Mouse (Mus musculus) granulocyte monocyte progenitor cell, adult 5-6 weeks (primary cell): Measurements from ENCODE around the gene Agpat3. TPM values are rescaled to one million over a fixed set of nuclear protein-coding genes. Genes with fewer than 3 reads are reported as not detected.
A peak's percentile ranks its signal among the peaks of the same experiment; 100 is the strongest.

Source experiments
- ATAC-seq: replicated peaks from 2 replicates; pipeline ENCODE4 v1.8.0; 2016; ENCODE audit warnings: mild to moderate bottlenecking, moderate TSS enrichment, inconsistent platforms; ENCODE audit not compliant: poor library complexity, severe bottlenecking
- total RNA-seq, 2 experiments: library from RNA; stranded (forward) in 1 of 2; stranded (reverse) in 1 of 2; fragments of 200-712, 200-1000 nt in 1 of 2; fragments of >200 nt in 1 of 2; fragmentation: Nextera tagmentation in 1 of 2; gene quantifications; 2 replicates each; pipeline ENCODE4 v1.2.3; 2014 to 2017

The Agpat3 gene
- total RNA-seq (2014; fragmentation: Nextera tagmentation) (0.19 and 0.39 TPM in 2 replicates), total RNA-seq (2017) (0.52 and 0.88 TPM in 2 replicates)

DNA sequence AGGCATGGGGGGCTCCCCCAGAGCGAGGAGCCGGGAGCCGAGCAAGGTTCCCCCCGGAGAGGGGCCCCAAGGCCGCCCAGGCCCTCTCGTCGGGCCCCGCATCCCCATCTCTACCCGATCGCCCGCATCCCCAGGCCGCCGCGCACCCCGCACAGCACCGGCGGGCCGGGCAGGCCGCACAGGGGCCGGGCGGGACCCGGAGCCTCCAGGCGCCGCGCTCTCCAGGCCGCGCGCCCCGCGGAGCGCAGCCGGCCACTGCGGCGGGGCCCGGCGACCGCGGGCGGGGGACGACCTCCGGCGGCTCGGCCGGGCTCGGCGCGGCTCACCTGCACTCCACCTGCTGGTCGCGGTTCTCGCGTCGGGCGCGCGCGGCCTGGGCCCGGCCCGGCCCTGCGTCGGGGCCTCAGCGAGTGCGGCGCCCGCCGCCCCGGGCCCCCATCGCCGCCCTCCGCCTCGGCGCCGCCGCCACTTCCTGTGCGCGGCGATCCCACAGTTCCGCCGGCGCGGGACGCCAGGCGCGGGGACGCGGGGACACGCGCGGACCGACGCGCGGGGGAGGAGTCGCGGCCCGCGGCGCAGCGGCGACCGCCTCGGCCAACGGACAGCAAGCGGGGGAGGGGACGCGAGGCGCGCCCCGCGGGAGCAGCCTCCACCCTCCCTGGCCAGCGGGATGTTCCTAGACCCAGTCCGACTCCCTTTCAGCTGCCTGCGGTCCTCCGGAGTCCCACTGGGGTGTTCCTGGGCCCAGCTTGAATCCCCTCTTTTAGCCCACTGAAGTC is at the start of gene Agpat3:
Gene Agpat3, minus strand, starts transcription at position 603 of the 779 bp plus-strand sequence.
- ATAC-seq: peak; percentile 18; the same call in 1 of the 2 replicates

DNA sequence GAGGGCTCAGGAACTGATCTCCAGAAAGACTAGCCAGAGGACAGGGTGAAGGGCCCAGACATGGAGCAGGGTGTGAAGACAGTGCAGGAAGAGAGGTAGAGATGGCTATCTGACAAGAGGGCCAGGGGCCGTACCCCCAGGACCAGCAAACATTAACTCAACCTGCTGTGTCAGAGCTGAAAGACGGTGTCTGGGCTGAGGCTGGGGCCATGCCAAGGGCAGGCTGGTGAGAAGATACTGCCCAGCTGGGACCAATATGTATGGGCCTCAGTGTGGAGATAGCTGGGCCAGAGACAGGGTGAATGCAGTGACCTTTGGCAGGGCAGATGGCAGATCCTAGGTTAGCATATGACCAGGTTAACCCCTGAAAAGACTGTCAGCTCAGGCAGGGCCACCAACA is 48.8 kb upstream of the Agpat3 start:
- ATAC-seq: no peak

DNA sequence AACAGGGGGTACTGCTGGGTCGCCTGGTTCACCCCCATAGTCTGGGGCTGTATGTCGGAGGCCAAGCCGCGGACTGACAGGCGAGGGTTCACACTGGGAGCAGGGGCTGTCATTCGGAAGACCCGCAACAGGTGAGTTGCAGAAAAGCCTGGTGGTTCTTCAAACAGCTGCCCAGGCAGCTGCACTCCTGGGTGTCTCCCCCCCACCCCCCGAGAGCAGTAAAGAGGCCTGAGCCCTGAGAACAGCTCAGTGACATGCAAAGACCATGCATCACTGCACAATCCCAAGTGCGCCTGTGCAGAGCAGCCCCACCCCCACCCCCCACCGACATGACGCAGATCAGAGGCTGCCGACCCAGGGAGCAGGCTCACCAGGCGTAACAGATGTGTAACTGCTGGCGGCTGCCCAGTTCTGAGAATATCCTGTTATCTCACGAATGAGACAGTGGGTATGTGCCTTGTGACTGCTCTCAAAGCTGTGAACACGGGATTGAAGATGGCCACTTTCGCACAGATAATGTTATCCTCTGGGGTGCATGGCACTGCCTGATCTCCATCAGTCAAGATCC is 46.9 kb upstream of the Agpat3 start:
- no peak for ATAC-seq

DNA sequence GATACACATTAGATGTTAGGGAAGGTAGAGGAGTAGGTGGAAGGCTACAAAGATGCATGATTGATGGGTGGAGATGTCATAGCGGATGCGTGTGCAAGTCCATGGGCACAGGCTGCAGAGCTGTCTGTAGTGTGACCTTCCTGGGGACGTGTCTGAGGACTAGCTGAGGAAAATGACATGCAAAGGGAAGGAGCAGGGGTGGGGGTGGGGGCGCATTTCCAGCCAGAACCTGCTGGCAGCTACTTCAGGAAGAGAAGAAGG is 44.3 kb upstream of the Agpat3 start:
- no peak for ATAC-seq

DNA sequence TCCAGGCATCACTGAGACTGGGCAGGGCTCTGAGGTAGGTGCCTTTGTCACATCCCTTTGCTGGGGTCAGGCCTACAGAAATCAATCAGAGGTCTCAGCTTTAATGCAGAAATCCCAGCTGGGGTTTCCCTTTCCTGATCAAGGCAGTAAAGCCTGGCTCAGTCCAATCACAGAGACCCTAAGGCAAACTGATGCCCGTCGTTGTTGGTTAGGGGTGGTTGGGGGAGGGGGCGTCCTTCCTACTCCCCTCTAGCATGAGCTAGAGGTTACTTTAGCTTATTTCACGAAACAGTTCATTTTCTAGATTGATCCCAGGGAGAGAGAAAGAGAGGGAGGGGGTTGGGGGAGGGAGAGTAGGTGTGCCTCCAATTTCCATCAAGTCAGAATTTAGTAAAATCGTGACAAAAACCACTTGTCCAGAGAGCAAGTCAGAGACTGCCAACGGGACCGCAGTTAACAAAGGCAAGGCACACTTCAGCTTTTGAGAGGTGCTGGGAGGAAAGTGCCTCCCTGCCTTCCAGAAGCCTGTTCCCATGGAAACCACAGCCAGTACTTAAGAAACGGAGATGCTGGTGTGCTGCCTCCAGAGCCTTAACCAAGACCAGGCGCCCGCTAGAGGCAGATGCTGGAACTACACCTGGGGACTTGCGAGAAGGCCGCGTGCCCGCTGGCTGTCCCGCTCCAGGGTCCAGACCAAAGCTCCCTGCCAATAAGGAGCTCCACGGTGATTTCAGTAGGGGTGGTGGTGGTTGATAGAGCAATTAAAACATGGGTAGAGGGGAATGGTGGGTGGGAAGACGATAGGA is 43.7 kb upstream of the Agpat3 start:
- peak; percentile 82 for ATAC-seq

DNA sequence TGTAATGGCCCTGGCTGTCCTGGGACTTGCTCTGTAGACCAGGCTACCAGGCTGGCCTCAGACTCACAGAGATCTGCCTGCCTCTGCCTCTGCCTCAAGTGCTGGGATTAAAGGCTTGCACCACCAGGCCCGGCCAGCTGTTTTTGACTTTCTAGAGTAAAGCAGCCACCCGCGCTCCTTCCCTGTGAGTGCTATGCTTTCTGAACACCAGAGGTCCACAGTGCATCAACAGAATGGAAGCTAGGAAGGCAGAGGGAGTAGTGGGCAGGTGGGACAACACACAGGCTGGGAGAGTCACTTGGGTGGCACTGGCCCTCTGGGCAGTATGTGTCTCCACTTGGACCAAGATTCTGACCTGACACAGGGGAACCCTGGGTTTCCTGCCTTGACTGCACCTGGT is 43.1 kb upstream of the Agpat3 start:
- no peak for ATAC-seq

DNA sequence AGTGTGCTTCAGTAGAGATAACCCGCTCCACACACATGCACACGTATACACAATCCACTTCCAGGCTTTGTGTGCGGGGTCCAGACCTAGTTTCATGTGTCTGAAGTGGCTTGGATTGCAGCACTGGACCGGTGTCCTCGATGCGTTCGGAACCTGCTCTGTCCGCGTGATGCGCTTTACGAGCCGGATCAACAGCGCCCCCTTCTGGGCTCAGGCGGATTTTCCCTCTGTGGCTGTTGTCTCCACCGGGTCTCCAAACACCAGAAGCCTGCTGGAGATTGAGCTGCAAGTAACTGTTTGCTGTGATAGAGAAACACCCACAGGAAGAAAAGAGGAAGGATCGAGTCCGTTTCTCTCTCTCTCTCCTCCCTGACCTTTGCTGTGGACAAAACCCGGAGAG is 39.8 kb upstream of the Agpat3 start:
- ATAC-seq: peak; percentile 68

DNA sequence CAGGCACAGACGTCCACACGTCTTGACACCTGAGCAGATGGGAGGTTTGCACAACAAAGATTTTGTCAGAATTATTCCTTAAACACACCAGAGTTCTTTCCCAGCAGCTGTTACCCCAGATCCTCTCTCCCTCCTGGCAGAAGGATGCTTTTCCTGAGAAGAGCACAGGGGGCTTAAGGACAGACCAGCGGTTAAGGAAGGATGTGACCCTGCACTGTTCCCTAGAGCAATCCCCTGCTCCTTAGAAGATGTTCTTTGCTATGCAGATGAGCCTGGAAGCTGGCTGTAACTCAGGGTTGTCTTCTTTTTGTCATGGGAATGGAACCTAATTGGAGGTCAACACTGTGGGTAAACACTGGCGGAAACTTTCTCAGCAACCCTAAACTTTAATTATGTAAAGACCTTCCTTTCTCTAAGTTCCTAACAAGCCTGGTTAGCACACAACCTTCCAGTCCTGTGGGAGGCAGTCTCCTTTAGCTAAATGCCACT is 38.7 kb upstream of the Agpat3 start:
- no peak for ATAC-seq

DNA sequence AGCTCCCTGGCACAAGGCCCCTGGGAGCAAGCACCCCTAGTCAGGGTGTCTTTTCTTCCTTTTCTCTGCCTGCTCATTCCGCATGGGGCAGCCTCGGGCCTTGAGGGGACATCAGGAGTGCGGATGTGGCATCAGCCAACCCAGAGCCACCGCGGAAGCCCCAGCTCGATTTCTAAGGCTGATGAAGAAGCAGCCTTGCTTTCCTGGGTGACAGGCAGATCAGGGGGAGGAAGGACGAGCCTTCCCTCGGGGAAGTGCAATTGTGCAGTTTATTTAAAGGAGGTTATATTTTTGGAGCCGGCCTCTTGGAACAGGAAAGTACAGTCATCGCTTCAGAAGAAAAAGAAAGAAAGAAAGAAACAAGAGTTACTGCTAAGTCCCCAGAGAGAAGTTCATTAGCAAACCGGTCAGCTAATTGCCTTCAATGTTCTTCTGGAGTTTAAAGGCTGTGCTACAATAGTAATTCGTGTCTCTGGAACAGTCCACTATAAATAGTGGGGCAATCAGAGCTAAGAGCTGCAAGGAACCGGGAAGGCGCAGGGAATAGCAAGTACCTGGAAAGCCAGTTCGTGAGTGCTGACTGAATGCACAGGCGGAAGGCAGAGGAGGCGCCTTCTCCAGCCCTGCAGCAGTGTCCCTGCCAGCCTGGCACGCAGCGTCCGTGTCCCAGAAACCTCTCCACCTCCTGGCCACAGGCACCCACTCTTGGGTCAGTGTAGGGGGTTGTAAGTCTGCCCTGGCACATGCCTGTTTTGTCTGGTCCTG is 36.1 kb upstream of the Agpat3 start:
- no peak for ATAC-seq

DNA sequence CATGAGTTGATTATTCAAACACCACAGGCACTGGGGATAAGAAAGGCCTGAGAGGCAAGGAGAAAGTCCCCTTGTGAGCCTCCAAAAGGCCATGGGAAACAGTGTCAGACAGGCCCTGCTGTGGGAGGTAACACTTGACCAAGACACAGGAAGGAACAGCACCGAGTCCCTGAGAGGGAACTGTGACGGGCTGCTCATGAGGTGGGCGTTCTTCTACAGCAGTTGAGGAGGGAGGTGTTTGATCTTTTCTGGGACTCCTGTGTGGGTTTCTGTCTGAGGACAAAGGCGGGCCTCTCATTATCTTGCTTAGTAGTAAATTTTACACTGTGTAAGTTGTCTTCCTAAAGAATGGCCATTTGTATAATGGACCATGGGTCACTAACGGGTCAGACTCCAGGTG is 33.2 kb upstream of the Agpat3 start:
- no peak for ATAC-seq

DNA sequence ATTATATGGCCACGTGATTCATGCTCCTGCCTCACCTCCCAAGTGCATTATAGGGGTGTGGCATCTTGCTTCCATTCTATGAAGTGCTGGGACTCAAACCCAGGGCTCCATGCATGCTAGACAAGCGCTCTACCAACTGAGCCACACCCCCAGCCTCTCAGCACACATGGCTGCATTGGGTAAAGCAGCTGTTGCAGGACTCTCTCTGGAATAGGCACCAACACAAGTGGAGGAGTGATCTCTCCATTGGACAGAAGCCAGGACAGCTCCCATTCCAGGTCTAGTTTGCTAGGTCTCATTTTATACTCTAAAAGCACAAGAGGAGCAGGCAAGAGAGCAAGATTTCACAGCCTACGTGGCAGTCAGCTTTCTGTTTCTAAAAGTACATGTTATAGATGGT is 31.3 kb upstream of the Agpat3 start:
- no peak for ATAC-seq

DNA sequence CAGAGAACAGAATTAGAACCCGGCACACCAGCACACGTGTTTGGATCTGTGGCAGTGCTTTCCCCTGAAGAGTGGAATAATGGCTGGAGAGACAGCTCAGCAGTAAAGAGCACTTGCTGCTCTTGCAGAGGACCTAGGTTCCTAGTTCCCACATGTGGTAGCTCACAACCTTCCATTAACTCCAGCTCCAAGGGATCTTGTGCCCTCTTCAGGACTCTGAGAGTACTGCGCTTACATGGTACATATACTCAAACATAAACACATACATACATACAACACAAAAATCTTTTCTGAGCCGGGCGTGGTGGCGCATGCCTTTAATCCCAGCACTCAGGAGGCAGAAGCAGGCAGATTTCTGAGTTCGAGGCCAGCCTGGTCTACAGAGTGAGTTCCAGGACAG is 26.2 kb upstream of the Agpat3 start:
- ATAC-seq: no peak

DNA sequence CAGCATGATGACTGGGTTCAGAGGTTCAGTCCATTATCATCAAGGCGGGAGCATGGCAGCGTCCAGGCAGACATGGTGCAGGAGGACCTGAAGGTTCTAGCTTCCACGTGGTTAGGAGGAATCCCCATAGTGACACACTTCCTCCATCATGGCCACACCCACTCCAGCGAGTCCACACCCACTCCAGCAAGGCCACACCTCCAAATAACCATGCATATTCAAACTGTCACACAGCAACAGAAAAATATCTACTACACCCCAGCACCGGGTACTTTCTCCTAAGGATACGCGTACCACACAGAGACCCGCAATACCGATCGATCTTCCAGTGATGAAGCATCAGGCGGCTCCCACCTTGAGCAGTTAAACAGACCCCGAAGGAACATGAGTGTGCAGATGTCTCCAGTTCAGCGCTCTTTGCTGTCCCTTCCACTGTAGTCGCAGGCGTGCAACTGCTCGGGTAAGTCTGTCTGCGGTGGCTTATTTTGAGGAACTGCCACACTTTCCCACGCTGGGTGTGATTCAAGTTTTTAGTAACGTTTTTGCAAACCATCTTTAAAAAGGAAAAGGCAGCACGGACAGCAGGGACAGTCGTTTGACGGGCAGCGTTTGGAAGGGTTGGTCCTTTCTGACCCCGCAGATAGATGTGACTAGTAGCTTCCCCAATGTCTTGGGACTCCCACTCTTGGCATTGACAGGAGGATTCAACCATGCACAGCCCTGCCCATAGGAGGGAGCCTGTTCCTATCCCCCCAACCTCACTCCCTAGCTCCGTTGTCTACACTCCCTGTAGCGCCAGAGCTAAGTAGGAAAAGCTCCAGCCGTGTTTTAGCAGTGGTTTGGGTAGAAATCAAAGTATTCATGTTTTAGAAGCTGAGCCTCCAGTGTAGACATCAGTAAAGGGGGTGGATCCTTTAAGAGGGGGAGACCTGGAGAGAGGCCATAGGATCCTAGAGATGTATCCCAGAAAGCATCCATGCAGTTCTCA is 20.7 kb upstream of the Agpat3 start:
- peak; percentile 91 for ATAC-seq

DNA sequence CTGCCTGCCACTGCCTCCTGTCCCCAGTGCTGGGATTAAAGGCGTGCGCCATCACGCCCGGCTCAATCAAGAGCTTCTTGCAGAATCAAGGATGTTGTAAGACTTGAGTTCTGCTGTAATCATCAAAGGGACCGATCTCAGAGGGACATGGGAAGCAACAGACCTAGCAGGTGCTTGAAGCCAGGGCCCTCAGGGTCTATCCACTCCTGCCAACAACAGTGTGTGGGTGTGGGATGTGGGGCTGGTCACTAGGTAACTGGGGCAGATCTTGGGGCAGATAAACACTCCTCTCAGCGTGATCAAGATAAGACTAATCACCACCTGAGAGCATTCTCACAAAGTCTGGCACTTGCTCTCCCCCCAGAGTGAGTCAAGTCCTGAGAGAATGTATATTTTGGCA is 19.5 kb upstream of the Agpat3 start:
- ATAC-seq: no peak

DNA sequence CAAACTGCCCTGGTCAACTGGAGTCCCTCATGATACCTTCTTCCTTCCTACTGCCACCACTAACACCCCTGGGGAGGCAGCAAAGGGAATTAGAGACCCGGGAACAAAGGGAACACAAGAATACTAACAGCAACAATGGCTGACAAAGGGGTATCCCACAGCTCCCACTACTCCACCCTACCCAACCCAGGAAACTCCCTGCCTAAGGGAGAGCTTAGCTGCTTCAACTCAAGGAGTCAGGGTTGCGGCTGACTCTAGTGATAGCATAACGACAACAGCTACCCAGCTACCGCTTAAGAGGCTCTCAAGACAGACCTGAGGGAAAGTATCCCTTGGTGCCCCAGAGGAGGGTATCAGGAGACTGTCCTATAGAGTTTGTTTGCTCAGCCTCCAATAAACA is 15.3 kb upstream of the Agpat3 start:
- no peak for ATAC-seq

DNA sequence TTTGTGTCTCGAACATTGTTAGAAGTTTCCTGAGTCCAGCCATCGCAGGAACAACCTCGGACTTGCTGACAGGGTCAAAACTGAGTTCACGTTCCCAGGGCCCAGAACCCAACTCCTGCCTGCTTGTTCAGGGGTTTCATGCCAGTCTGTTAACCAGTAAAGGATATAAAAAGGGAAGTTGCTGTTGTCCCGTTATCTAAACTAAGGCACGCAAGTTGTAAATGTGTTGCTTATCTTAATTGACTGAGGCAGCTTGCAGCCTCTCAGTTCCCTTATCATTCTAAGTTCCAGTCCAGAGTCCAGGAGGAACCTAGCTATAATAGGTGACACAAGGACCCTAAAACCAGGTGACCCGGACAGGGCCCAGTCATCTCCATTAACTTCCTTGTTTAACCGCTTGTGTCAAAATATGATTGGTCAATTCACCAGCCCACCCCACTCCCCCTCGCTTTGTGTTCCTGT is 14.6 kb upstream of the Agpat3 start:
- peak; percentile 51 for ATAC-seq

DNA sequence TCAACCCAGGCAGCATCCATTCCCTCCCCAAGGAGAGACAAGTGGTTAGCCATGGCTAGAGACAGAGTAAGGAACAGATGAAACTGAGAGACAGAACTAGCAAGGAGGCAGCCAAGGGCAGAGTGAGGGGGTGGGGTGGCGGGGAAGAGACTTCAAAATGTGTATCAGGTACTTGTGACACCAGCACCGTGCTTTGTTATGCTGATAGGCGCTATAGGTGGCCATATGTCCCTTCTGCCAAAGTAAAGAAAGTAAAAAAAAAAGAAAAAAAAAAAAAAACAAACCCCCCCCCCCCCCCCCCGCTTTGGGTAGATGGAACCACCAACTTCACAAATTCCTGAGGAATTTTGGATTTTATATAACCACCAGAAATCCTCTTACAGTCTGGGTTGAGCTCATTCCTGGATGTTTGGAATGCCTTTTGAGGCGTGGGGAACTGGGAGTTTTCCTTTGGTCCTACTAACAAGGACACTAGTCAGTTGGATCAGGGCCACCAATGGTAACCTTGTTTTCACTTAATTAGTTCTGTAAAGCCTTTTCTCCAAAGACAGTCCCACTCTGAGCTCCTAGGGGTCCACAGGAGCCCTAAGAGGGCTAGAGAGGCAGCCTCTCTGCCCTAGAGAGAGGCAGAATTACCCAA is 14.0 kb upstream of the Agpat3 start:
- ATAC-seq: no peak

DNA sequence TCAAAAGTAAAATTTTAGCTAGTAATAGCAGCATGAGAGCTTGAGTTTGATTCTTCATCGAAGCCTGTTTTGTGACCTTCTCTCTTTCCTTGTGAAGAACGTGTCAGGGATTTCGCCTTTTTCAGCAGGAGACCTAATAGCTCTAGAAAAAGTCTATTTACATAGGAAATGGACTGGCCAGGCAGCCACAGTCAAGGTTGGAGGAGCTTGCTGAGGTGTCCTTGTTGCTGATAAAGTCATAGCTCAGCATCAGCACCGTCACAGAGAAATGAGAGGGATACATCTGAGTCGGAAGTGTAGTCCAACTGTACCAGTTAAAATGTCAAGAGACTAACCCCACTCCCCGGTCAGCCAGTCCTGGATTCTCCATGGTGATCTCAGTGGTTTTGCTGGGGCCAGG is 13.3 kb upstream of the Agpat3 start:
- ATAC-seq: no peak

DNA sequence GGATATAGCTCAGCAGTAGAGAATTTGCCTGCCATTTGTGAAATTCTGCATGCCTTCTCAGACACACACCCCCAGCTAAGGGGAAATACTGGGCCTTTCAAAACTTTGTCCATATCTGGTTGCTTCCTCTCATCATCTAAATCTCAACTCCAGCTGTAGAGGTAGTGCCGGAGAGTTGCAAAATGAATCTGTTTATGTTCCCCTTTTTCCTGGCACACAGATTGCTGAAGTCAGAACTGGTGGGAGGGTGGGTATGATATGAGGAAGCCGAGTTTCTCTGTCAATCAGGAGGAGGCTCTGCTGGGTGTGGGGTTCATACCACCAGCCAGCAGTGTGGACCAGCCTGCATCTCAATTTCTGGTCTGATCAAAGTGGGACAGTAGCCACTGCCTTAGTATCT is 11.8 kb upstream of the Agpat3 start:
- peak; percentile 94 for ATAC-seq
